13 mouse cellular contexts compared by ENCODE assay signal in the genomic region with DNA sequence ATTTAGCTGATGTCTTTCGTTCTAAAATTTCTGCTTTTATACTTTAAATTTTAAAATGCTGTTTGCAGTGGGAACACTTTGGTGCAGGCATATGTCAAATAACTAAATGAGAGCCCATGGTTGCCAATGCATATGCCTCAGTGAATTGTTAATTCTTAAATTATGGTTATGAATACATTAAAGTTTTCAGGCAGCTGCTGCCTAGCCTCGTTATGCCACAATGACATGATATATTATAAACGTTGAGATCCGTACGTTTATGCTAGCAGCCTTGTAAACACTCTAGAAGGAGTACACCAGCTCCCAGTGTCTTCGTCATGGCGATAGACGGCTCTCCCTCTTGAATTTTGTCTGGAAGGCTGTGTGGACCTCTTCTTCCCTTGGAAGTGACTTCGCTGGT.
"Had no signal": no experiment of that assay in that cellular context is flagged by ENCODE, and none has a peak within 500 bp of the region (broad histone marks: within the 10 kb centered on the region; RNA-seq: fewer than 3 reads in every experiment).

No protein-coding gene starts in this region.

- H3K36me3 ChIP-seq: liver, embryonic 13.5 days; stomach, embryonic 15.5 days had no signal

- H3K4me2 ChIP-seq: liver, embryonic 13.5 days; midbrain, embryonic 11.5 days; stomach, embryonic 15.5 days had no signal

- H3K4me3 ChIP-seq: liver, embryonic 13.5 days; stomach, embryonic 15.5 days had no signal

- H3K27me3 ChIP-seq: liver, embryonic 13.5 days; stomach, embryonic 15.5 days had no signal

- H3K9ac ChIP-seq: liver, embryonic 13.5 days; stomach, embryonic 15.5 days had no signal

- H3K27ac ChIP-seq: liver, embryonic 13.5 days; stomach, embryonic 15.5 days had no signal

- H3K4me1 ChIP-seq: liver, embryonic 13.5 days; stomach, embryonic 15.5 days had no signal

- H3K9me3 ChIP-seq: liver, embryonic 13.5 days; stomach, embryonic 15.5 days had no signal

- DNase-seq: kidney, adult 9 months; kidney, postnatal 14 days; kidney, postnatal 4 days; liver, embryonic 13.5 days; lung, adult 2 months; lung, postnatal 14 days; lung, postnatal 4 days; midbrain, embryonic 14.5 days; right cerebral cortex, postnatal 25 days; spleen, adult 18-20 months; thymus, postnatal 25 days had no signal
